Mouse (Mus musculus) forebrain, embryonic 11.5 days (tissue): ENCODE results near the gene Grb2. TPM values are rescaled to one million over a fixed set of nuclear protein-coding genes. Genes with fewer than 3 reads are reported as not detected.
"Not testable (repeated sequence)": the region's sequence is repeated elsewhere in the genome, so short reads cannot be mapped to it uniquely, and the experiment has no call there.

ENCODE experiments used
- ATAC-seq: fragments of 200-750 bp; cut with Nextera tagmentation; replicated peaks from 2 replicates; pipeline ENCODE4 v1.8.0; 2017; ENCODE audit warnings: moderate TSS enrichment; ENCODE audit not compliant: low FRiP score
- DNase-seq: peaks from one replicate; pipeline ENCODE4 v3.0.0-alpha.2; 2017; ENCODE audit warnings: low spot score
- H3K27ac ChIP-seq: fragments of 300-500 bp; sonication (generic); 2 replicates; pipeline ENCODE4 v1.5.1; 2014; ENCODE audit warnings: low read depth, low read length
- H3K27me3 ChIP-seq: fragments of 300-500 bp; sonication (generic); 2 replicates; pipeline ENCODE4 v1.6.1; 2014; ENCODE audit warnings: mild to moderate bottlenecking, low read length, mixed read lengths; ENCODE audit not compliant: control insufficient read depth, insufficient read depth
- H3K36me3 ChIP-seq: fragments of 300-500 bp; sonication (generic); 2 replicates; pipeline ENCODE4 v1.6.1; 2014; ENCODE audit warnings: mild to moderate bottlenecking, low read length, moderate library complexity, mixed read lengths; ENCODE audit not compliant: control insufficient read depth, insufficient read depth
- H3K4me1 ChIP-seq: fragments of 300-500 bp; sonication (generic); replicated peaks from 2 replicates; pipeline ENCODE4 v1.6.1; 2014; ENCODE audit warnings: low read length, mixed read lengths; ENCODE audit not compliant: control insufficient read depth, insufficient read depth
- H3K4me2 ChIP-seq: fragments of 300-500 bp; sonication (generic); 2 replicates; pipeline ENCODE4 v1.6.1; 2014; ENCODE audit warnings: low read depth, mild to moderate bottlenecking, low read length, moderate library complexity, mixed read lengths; ENCODE audit not compliant: severe bottlenecking
- H3K4me3 ChIP-seq: fragments of 300-500 bp; sonication (generic); 2 replicates; pipeline ENCODE4 v1.5.1; 2014; ENCODE audit warnings: low read depth, low read length
- H3K9ac ChIP-seq: fragments of 300-500 bp; sonication (generic); 2 replicates; pipeline ENCODE4 v1.6.1; 2014; ENCODE audit warnings: low read length
- H3K9me3 ChIP-seq: fragments of 300-500 bp; sonication (generic); 2 replicates; pipeline ENCODE4 v1.6.1; 2016; ENCODE audit warnings: low read length, mixed read lengths; ENCODE audit not compliant: control insufficient read depth
- WGBS: fragments of 180-500 bp; shearing (Covaris S2); extraction: QIAGEN DNeasy Blood & Tissue Kit; methylation state at CpG from one replicate; pipeline ENCODE4 v1.1.7; 2014; 5-methylcytosine and 5-hydroxymethylcytosine counted together
- polyA plus RNA-seq: library from polyadenylated mRNA; unstranded; fragments of >200 nt; fragmentation: Nextera tagmentation; extraction: Ambion mirVana; gene quantifications from 2 replicates; pipeline ENCODE4 v1.2.1, GENCODE M21; 2014

Grb2 gene
- polyA plus RNA-seq, 1 experiment from 2014 or later = 63.0 TPM

DNA sequence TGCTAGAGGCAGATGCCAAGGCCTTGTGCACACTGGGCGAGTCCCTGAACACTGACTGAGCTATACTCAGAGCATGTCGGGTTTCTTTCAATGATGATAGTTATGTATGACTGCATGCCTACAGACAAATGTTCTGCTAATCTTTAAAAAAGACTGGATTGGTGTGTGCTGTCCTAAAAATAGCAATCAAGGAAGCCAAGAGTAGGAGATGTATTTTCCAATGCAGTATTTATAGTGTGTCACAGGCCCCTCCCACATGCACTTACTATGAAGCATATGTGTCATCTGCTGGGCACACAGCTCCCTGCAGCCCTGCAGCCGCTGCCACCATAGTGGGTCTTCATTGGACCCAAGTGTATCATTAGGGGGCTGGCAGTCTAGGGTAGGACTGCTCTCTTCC, 55.2 kb downstream of the Grb2 start:
- Histone ChIP-seq H3K9me3 (no peaks in the 10 kb centered on the region), H3K4me1 (no peaks in the 10 kb centered on the region), H3K27ac (no peak overlapping the region), H3K36me3 (no peaks in the 10 kb centered on the region; the same call in 1 of the 2 replicates), H3K27me3 (no peaks in the 10 kb centered on the region), H3K9ac (no peak overlapping the region), H3K4me2 (no peak overlapping the region), H3K4me3 (no peak overlapping the region)
- no peak for DNase-seq
- no peak for ATAC-seq
- WGBS = 90% methylated on average over 3 of the region's 3 CpGs

DNA sequence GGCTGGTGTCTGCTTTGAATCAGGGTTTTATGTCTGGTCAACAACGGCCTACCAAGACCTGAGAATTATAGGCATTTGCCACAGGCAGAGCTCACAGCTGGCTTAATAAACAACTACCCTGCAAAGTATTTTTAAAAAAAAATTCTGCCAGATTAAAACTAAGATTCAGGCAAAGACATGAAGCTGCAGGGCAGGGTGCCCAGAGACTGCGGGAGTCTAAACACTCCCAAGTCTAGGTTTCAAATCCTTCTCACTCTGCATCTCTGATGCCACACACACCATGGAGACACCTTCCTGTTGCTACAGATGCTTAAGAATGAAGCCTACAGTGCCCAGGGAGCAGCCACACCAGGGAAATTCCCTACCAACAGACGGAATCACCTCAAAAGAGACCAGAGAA, 56.7 kb downstream of the Grb2 start:
- H3K9me3 ChIP-seq = no peaks in the 10 kb centered on the region
- H3K4me3 ChIP-seq = no peak overlapping the region
- H3K4me1 ChIP-seq = no peaks in the 10 kb centered on the region
- H3K27me3 ChIP-seq = no peaks in the 10 kb centered on the region
- ATAC-seq = no peak
- no peak overlapping the region for H3K4me2 ChIP-seq
- 88% methylated on average over 3 of the region's 3 CpGs for WGBS
- H3K9ac ChIP-seq = no peak overlapping the region
- no peak for DNase-seq
- H3K27ac ChIP-seq = no peak overlapping the region
- H3K36me3 ChIP-seq = no peaks in the 10 kb centered on the region; the same call in 1 of the 2 replicates

DNA sequence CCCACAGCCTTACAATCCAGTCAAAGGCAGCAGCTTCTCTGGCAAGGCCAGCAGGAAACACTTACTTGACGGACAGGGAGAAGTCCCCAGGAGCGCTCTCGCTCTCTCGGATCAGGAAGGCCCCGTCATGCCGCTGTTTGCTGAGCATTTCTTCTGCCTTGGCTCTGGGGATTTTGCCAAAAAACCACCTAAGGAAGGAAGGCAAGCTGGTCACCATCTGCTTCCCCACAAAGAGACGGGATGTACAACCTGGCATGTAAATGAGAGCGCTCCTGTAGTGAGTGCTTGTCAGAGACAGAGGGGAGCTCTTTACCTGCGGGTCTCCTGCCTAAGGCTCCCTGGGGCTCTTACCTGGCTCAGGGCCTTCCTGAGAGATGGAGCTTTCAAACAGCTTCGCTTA, 58.7 kb downstream of the Grb2 start:
- no peaks in the 10 kb centered on the region for H3K9me3 ChIP-seq
- H3K4me2 ChIP-seq = no peak overlapping the region
- no peaks in the 10 kb centered on the region for H3K4me1 ChIP-seq
- no peak overlapping the region for H3K4me3 ChIP-seq
- 72% methylated on average over 10 of the region's 10 CpGs for WGBS
- no peak for ATAC-seq
- DNase-seq = no peak
- H3K27me3 ChIP-seq = no peaks in the 10 kb centered on the region
- H3K9ac ChIP-seq = no peak overlapping the region
- no peaks in the 10 kb centered on the region; the same call in 1 of the 2 replicates for H3K36me3 ChIP-seq
- no peak overlapping the region for H3K27ac ChIP-seq

GRCm38 (mm10) chr11:115647459-115647858, 60.9 kb downstream of the Grb2 start:
- H3K9ac ChIP-seq = no peak overlapping the region
- H3K9me3 ChIP-seq = no peaks in the 10 kb centered on the region
- ATAC-seq (no peak), DNase-seq (no peak)
- H3K27me3 ChIP-seq = no peaks in the 10 kb centered on the region
- no peaks in the 10 kb centered on the region; the same call in 1 of the 2 replicates for H3K36me3 ChIP-seq
- H3K4me1 ChIP-seq = no peaks in the 10 kb centered on the region
- no peak overlapping the region for H3K4me3 ChIP-seq
- 67% methylated on average over 6 of the region's 6 CpGs for WGBS
- H3K27ac ChIP-seq = no peak overlapping the region
- no peak overlapping the region for H3K4me2 ChIP-seq

- DNase-seq = no peak
- no peak for ATAC-seq
- Histone ChIP-seq H3K4me3 (no peak overlapping the region), H3K4me2 (no peak overlapping the region), H3K4me1 (no peaks in the 10 kb centered on the region), H3K9me3 (no peaks in the 10 kb centered on the region), H3K27me3 (no peaks in the 10 kb centered on the region), H3K9ac (no peak overlapping the region), H3K27ac (no peak overlapping the region), H3K36me3 (no peaks in the 10 kb centered on the region; the same call in 1 of the 2 replicates)
- WGBS = 95% methylated on average over 9 of the region's 9 CpGs
Measured at GRCm38 (mm10) chr11:115646439-115646838, 62.0 kb downstream of the Grb2 start.

DNA sequence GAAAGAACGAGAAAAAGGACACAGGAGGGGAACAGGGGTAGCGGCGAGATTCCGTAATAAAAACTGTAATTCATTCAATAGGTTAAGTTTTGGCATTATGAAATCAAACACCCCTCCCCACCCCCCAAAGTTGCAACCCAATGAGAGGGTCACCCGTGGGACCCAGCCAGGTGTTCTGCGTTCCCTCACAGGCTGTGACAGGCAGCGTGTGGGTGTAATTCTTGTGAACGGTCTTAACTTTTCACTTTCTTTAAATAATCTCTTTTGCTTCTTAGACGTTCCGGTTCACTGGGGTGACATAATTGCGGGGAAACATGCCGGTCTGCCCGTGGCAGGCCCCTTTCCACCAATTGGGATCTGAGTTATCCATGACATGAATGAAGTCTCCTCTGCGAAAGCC, 62.9 kb downstream of the Grb2 start:
- H3K4me3 ChIP-seq, ATAC-seq: not testable (repeated sequence)
- 94% methylated on average over 14 of the region's 14 CpGs for WGBS

DNA sequence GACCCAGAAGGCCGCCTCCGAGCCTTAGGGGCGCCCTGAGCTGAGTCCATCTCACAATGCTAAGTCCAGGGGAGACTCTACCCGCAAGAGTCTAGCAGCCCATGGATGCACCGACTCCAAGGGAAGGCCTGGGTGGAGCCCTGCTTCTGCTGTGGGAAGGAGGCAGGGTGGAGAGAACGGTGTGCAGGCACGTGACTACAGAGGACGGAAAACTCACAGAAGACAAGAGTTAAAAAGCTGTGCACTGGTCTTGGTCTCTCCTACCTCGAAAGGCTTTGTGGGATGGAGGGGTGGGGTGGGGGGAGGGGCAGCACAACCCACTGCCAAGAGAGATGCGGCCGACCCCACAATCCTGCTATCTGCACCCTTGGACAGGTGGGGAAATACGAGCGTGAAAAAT, 64.1 kb downstream of the Grb2 start:
- Histone ChIP-seq H3K27ac (no peak overlapping the region), H3K4me1 (no peaks in the 10 kb centered on the region), H3K36me3 (no peaks in the 10 kb centered on the region; the same call in 1 of the 2 replicates), H3K9me3 (no peaks in the 10 kb centered on the region), H3K4me2 (no peak overlapping the region), H3K27me3 (no peaks in the 10 kb centered on the region), H3K4me3 (no peak overlapping the region), H3K9ac (no peak overlapping the region)
- DNase-seq (no peak), ATAC-seq (no peak)
- 91% methylated on average over 13 of the region's 13 CpGs for WGBS

More for the DNA sequence above, 62.9 kb downstream of the Grb2 start:
- H3K27ac ChIP-seq, H3K4me1 ChIP-seq, H3K9ac ChIP-seq, H3K27me3 ChIP-seq, H3K36me3 ChIP-seq, H3K9me3 ChIP-seq, H3K4me2 ChIP-seq, DNase-seq: not testable (repeated sequence)

DNA sequence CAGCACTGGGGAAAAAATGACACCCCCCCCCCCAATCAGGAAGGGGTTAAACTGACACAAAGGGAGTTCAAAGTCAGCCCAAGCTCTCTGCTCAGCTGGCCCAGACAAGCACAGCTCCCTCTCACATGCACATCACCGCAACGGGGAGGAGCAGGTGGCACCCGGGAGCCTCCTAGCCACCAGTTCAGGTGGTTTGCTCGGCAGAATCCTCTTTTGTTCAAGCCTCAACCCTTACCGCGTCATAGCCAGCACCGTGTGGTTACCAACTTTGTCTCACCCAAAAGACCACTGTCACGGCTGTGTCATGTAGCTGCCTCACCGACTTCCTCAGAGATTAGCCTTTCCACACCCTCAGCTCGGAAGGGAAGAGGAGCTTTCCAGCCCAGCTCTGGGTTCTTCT, 65.1 kb downstream of the Grb2 start:
- Histone ChIP-seq H3K27ac (no peak overlapping the region), H3K4me1 (no peaks in the 10 kb centered on the region), H3K9ac (no peak overlapping the region), H3K27me3 (no peaks in the 10 kb centered on the region), H3K36me3 (no peaks in the 10 kb centered on the region; the same call in 1 of the 2 replicates), H3K4me3 (no peak overlapping the region), H3K4me2 (no peak overlapping the region), H3K9me3 (no peaks in the 10 kb centered on the region)
- no peak for DNase-seq
- no peak for ATAC-seq
- 80% methylated on average over 10 of the region's 10 CpGs for WGBS

DNA sequence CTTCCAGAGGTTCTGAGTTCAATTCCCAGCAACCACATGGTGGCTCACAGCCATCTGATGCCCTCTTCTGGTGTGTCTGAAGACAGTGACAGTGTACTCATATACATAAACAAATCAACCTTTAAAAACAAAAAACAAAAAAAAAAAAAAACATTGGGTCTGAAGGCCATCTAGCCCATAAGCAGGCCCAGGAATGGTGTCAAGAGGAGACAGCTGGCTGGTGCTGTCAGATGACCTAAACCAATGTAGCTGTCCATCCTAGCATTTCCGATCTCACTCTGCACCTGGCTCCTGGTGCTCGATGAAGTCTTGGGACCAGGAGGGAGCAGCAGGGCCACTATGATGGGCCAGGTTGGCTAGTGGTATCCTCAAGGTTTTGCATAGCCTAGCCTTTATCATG, 65.7 kb downstream of the Grb2 start:
- Histone ChIP-seq H3K9ac (no peak overlapping the region), H3K27ac (no peak overlapping the region), H3K9me3 (no peaks in the 10 kb centered on the region), H3K36me3 (no peaks in the 10 kb centered on the region; the same call in 1 of the 2 replicates), H3K4me2 (no peak overlapping the region), H3K27me3 (no peaks in the 10 kb centered on the region), H3K4me1 (no peaks in the 10 kb centered on the region), H3K4me3 (no peak overlapping the region)
- ATAC-seq = no peak
- no peak for DNase-seq
- 91% methylated on average over 2 of the region's 2 CpGs for WGBS
